Mouse (Mus musculus) telencephalon, adult 2 months (tissue): ENCODE measurements around the gene Znhit3.
"Not testable (repeated sequence)": the region's sequence is repeated elsewhere in the genome, so short reads cannot be mapped to it uniquely, and the experiment has no call there.

Experiments used
- DNase-seq: peaks from one replicate; pipeline ENCODE4 v3.0.0-alpha.2; 2011; ENCODE audit warnings: low read depth, low spot score

The Znhit3 gene

GRCm38 (mm10) chr11:84879007-84879771 is 37.0 kb downstream of the Znhit3 start:
- DNase-seq = no peak

GRCm38 (mm10) chr11:84876020-84876419 is 40.1 kb downstream of the Znhit3 start:
- not testable (repeated sequence) for DNase-seq

- no peak for DNase-seq
These were observed 42.9 kb downstream of the Znhit3 start for GRCm38 (mm10) chr11:84873042-84873833.

- no peak for DNase-seq
These were observed 44.6 kb downstream of the Znhit3 start for GRCm38 (mm10) chr11:84871548-84872069.

- DNase-seq = no peak
These were observed 45.1 kb downstream of the Znhit3 start for GRCm38 (mm10) chr11:84871046-84871445.

- peak; percentile 87 for DNase-seq
These were observed 45.7 kb downstream of the Znhit3 start, which contains the start of gene Ggnbp2 for GRCm38 (mm10) chr11:84870337-84871043. TSS of gene Ggnbp2 (minus strand) at chr11:84870817.

- DNase-seq = peak; percentile 91
These were observed 46.5 kb downstream of the Znhit3 start for GRCm38 (mm10) chr11:84869537-84870232.

GRCm38 (mm10) chr11:84868786-84869259 is 47.3 kb downstream of the Znhit3 start:
- no peak for DNase-seq

- no peak for DNase-seq
These were observed 48.6 kb downstream of the Znhit3 start for GRCm38 (mm10) chr11:84867586-84867985.

GRCm38 (mm10) chr11:84865268-84865667 is 50.9 kb downstream of the Znhit3 start:
- DNase-seq = no peak
